Mouse (Mus musculus) gastrocnemius, adult 2 months (tissue): Measurements from ENCODE around the gene Mlx. TPM values are rescaled to one million over a fixed set of nuclear protein-coding genes. Genes with fewer than 3 reads are reported as not detected.
"Not testable (repeated sequence)": the region's sequence is repeated elsewhere in the genome, so short reads cannot be mapped to it uniquely, and the experiment has no call there.

Experiments used
- DNase-seq: peaks from one replicate; pipeline ENCODE4 v3.0.0; 2022
- H3K27ac ChIP-seq: fragments of 200-600 bp; 2 replicates; pipeline ENCODE4 v1.8.1; 2022; ENCODE audit warnings: mild to moderate bottlenecking
- H3K4me3 ChIP-seq: fragments of 200-600 bp; 2 replicates; pipeline ENCODE4 v1.8.1; 2022; ENCODE audit warnings: mild to moderate bottlenecking, moderate library complexity
- CTCF ChIP-seq: fragments of 200-600 bp; IDR thresholded peaks from 2 replicates; pipeline ENCODE4 v1.8.1; 2022; ENCODE audit warnings: antibody characterized with exemption, mild to moderate bottlenecking, moderate library complexity
- intact Hi-C: fragments of 180-260 bp; cut with DNase I; formaldehyde crosslinking; loops from one replicate; pipeline ENCODE4 v1.15.1; 2025
- total RNA-seq, 2 experiments: library from RNA; stranded (reverse); gene quantifications; 2 replicates each; pipeline ENCODE4 v1.2.3; 2021

Mlx gene
- total RNA-seq, 2 experiments from 2014 or later = 12.5 to 14.4 TPM

- no peak for DNase-seq
- intact Hi-C loops = loop anchor here (2.0 kb wide), 1 partner anchor 54 kb away; no protein-coding TSS in a partner anchor
- peak; percentile 53 for TF ChIP-seq CTCF
- peak overlapping the region; percentile 91 for H3K27ac ChIP-seq
- peak overlapping the region; percentile 99 for H3K4me3 ChIP-seq
Observed at GRCm38 (mm10) chr11:101119131-101119760, 32.2 kb downstream of the Mlx start.

- H3K4me3 ChIP-seq = peak within 1 kb of the TSS; percentile 99
- peak; percentile 99 for DNase-seq
- TF ChIP-seq CTCF = no peak
- H3K27ac ChIP-seq = peak within 1 kb of the TSS; percentile 91
- intact Hi-C loops = loop anchor here (2.0 kb wide), 1 partner anchor 53 kb away; no protein-coding TSS in a partner anchor
Observed at GRCm38 (mm10) chr11:101119761-101120544, 32.9 kb downstream of the Mlx start, which contains the start of the genes Retreg3 and Tubg1. Retreg3 (minus strand) TSS chr11:101119893. Tubg1 (plus strand) TSS chr11:101119938.

GRCm38 (mm10) chr11:101120545-101121188, 33.6 kb downstream of the Mlx start:
- Histone ChIP-seq H3K4me3 (peak overlapping the region; percentile 99), H3K27ac (peak overlapping the region; percentile 91)
- no peak for DNase-seq
- intact Hi-C loops = no loop called here
- no peak for TF ChIP-seq CTCF

GRCm38 (mm10) chr11:101124494-101124893, 37.4 kb downstream of the Mlx start:
- DNase-seq, intact Hi-C loops, H3K27ac ChIP-seq, H3K4me3 ChIP-seq: not testable (repeated sequence)

- H3K27ac ChIP-seq, DNase-seq, intact Hi-C loops, H3K4me3 ChIP-seq: not testable (repeated sequence)
Observed at GRCm38 (mm10) chr11:101125008-101125407, 37.9 kb downstream of the Mlx start.

GRCm38 (mm10) chr11:101127075-101127474, 40.0 kb downstream of the Mlx start:
- DNase-seq = peak; percentile 44
- TF ChIP-seq CTCF = peak; percentile 29; the same call in 1 of the 2 replicates
- H3K27ac ChIP-seq = 0 out of 2 replicates have a peak overlapping the region, but pooled peaks have one; percentile 8
- no peak overlapping the region for H3K4me3 ChIP-seq
- intact Hi-C loops = no loop called here

GRCm38 (mm10) chr11:101128996-101129577, 42.0 kb downstream of the Mlx start:
- DNase-seq = peak; percentile 79
- intact Hi-C loops = no loop called here
- peak overlapping the region; percentile 92 for H3K27ac ChIP-seq
- peak overlapping the region; percentile 40 for H3K4me3 ChIP-seq
- no peak for TF ChIP-seq CTCF

GRCm38 (mm10) chr11:101130056-101130756, 43.1 kb downstream of the Mlx start:
- TF ChIP-seq CTCF = no peak
- intact Hi-C loops = loop anchor here (2.0 kb wide), 1 partner anchor 39 kb away; no protein-coding TSS in a partner anchor
- H3K4me3 ChIP-seq = peak overlapping the region; percentile 41
- H3K27ac ChIP-seq = peak overlapping the region; percentile 92
- DNase-seq = peak; percentile 93

- no peak for TF ChIP-seq CTCF
- Histone ChIP-seq H3K4me3 (no peak overlapping the region; the same call in 1 of the 2 replicates), H3K27ac (peak overlapping the region; percentile 92)
- DNase-seq = peak; percentile 54
- intact Hi-C loops = loop anchor here (2.0 kb wide), 1 partner anchor 38 kb away; no protein-coding TSS in a partner anchor
Observed at GRCm38 (mm10) chr11:101131187-101131586, 44.1 kb downstream of the Mlx start.

- peak; percentile 54 for TF ChIP-seq CTCF
Observed at GRCm38 (mm10) chr11:101131701-101132100, 44.6 kb downstream of the Mlx start.

GRCm38 (mm10) chr11:101133037-101133436, 46.0 kb downstream of the Mlx start:
- Histone ChIP-seq H3K27ac (no peak overlapping the region), H3K4me3 (no peak overlapping the region)
- no peak for DNase-seq
- TF ChIP-seq CTCF = no peak
- intact Hi-C loops = no loop called here

More at GRCm38 (mm10) chr11:101131701-101132100, 44.6 kb downstream of the Mlx start:
- H3K4me3 ChIP-seq = no peak overlapping the region
- peak overlapping the region; percentile 92 for H3K27ac ChIP-seq
- intact Hi-C loops = loop anchor here (2.0 kb wide), 1 partner anchor 37 kb away; no protein-coding TSS in a partner anchor
- peak; percentile 51 for DNase-seq
